Mouse (Mus musculus): ENCODE data around the gene Tgfbr3.

Gene Tgfbr3

GRCm38 (mm10) chr5:107177248-107177647, 112.2 kb downstream of the Tgfbr3 start:
- in situ Hi-C loops (cut with MboI, MseI): no loop called here

GRCm38 (mm10) chr5:107176796-107177195, 112.6 kb downstream of the Tgfbr3 start:
- in situ Hi-C loops (cut with MboI, MseI): no loop called here

- in situ Hi-C loops (cut with MboI, MseI): no loop called here
These were observed 113.2 kb downstream of the Tgfbr3 start for GRCm38 (mm10) chr5:107176196-107176595.

GRCm38 (mm10) chr5:107174188-107174587, 115.2 kb downstream of the Tgfbr3 start:
- in situ Hi-C loops (cut with MboI, MseI): no loop called here

GRCm38 (mm10) chr5:107173483-107173882, 115.9 kb downstream of the Tgfbr3 start:
- in situ Hi-C loops (cut with MboI, MseI): no loop called here

GRCm38 (mm10) chr5:107171861-107172260, 117.6 kb downstream of the Tgfbr3 start:
- in situ Hi-C loops (cut with MboI, MseI): no loop called here

GRCm38 (mm10) chr5:107169796-107170195, 119.6 kb downstream of the Tgfbr3 start:
- in situ Hi-C loops (cut with MboI, MseI): no loop called here

- in situ Hi-C loops (cut with MboI, MseI): no loop called here
These were observed 121.5 kb downstream of the Tgfbr3 start for GRCm38 (mm10) chr5:107167872-107168300.

- in situ Hi-C loops (cut with MboI, MseI): no loop called here
These were observed 122.1 kb downstream of the Tgfbr3 start for GRCm38 (mm10) chr5:107167373-107167772.

GRCm38 (mm10) chr5:107166659-107167370, 122.6 kb downstream of the Tgfbr3 start:
- in situ Hi-C loops (cut with MboI, MseI): no loop called here

- in situ Hi-C loops (cut with MboI, MseI): no loop called here
These were observed 123.7 kb downstream of the Tgfbr3 start for GRCm38 (mm10) chr5:107165734-107166133.

- in situ Hi-C loops (cut with MboI, MseI): no loop called here
These were observed 124.2 kb downstream of the Tgfbr3 start for GRCm38 (mm10) chr5:107165271-107165670.

- in situ Hi-C loops (cut with MboI, MseI): no loop called here
These were observed 124.6 kb downstream of the Tgfbr3 start for GRCm38 (mm10) chr5:107164856-107165255.

- in situ Hi-C loops (cut with MboI, MseI): no loop called here
These were observed 125.3 kb downstream of the Tgfbr3 start for GRCm38 (mm10) chr5:107164146-107164545.

- in situ Hi-C loops (cut with MboI, MseI): no loop called here
These were observed 126.1 kb downstream of the Tgfbr3 start for GRCm38 (mm10) chr5:107163336-107163735.

- in situ Hi-C loops (cut with MboI, MseI): no loop called here
These were observed 126.6 kb downstream of the Tgfbr3 start for GRCm38 (mm10) chr5:107162812-107163211.

GRCm38 (mm10) chr5:107162319-107162718, 127.1 kb downstream of the Tgfbr3 start:
- in situ Hi-C loops (cut with MboI, MseI): no loop called here

- in situ Hi-C loops (cut with MboI, MseI): no loop called here
These were observed 129.2 kb downstream of the Tgfbr3 start for GRCm38 (mm10) chr5:107159914-107160890.

GRCm38 (mm10) chr5:107158531-107159178, 130.8 kb downstream of the Tgfbr3 start:
- in situ Hi-C loops (cut with MboI, MseI): no loop called here

- in situ Hi-C loops (cut with MboI, MseI): no loop called here
These were observed 132.0 kb downstream of the Tgfbr3 start for GRCm38 (mm10) chr5:107157384-107157783.

- in situ Hi-C loops (cut with MboI, MseI): no loop called here
These were observed 133.3 kb downstream of the Tgfbr3 start for GRCm38 (mm10) chr5:107156096-107156495.

- in situ Hi-C loops (cut with MboI, MseI): no loop called here
These were observed 136.4 kb downstream of the Tgfbr3 start for GRCm38 (mm10) chr5:107152989-107153388.

Measured in regulatory T cell (primary cell).